Mouse (Mus musculus) neural tube, embryonic 11.5 days (tissue): ENCODE measurements at regions not wholly inside any gene's neighbourhood (a gene's known extent, or its start where the extent isn't known, plus 50 kb on each side); places are given as distances from the start of the nearest gene placed in this dataset.
"Not testable (repeated sequence)": the region's sequence is repeated elsewhere in the genome, so short reads cannot be mapped to it uniquely, and the experiment has no call there.

ENCODE experiments used
- ATAC-seq: fragments of 200-750 bp; cut with Nextera tagmentation; 2 replicates; pipeline ENCODE4 v1.8.0; 2017; ENCODE audit warnings: moderate number of reproducible peaks, mild to moderate bottlenecking, moderate TSS enrichment, moderate library complexity; ENCODE audit not compliant: insufficient read depth, low FRiP score, low TSS enrichment
- DNase-seq: peaks from one replicate; pipeline ENCODE4 v3.0.0-alpha.2; 2015; ENCODE audit warnings: low spot score
- H3K27ac ChIP-seq: fragments of 300-500 bp; sonication (generic); 2 replicates; pipeline ENCODE4 v1.5.1; 2014; ENCODE audit warnings: low read depth, mild to moderate bottlenecking, low read length
- H3K27me3 ChIP-seq: fragments of 300-500 bp; sonication (generic); 2 replicates; pipeline ENCODE4 v1.6.1; 2014; ENCODE audit warnings: mild to moderate bottlenecking, low read length, mixed read lengths; ENCODE audit not compliant: control insufficient read depth, insufficient read depth
- H3K36me3 ChIP-seq: fragments of 300-500 bp; sonication (generic); 2 replicates; pipeline ENCODE4 v1.6.1; 2014; ENCODE audit warnings: mild to moderate bottlenecking, low read length, moderate library complexity, mixed read lengths; ENCODE audit not compliant: control insufficient read depth, insufficient read depth
- H3K4me1 ChIP-seq: fragments of 300-500 bp; sonication (generic); 2 replicates; pipeline ENCODE4 v1.6.1; 2014; ENCODE audit warnings: low read length, mixed read lengths; ENCODE audit not compliant: control insufficient read depth, insufficient read depth
- H3K4me2 ChIP-seq: fragments of 300-500 bp; sonication (generic); 2 replicates; pipeline ENCODE4 v1.6.1; 2014; ENCODE audit warnings: low read depth, mild to moderate bottlenecking, moderate library complexity
- H3K4me3 ChIP-seq: fragments of 300-500 bp; sonication (generic); 2 replicates; pipeline ENCODE4 v1.5.1; 2014; ENCODE audit warnings: low read depth, low read length
- H3K9ac ChIP-seq: fragments of 300-500 bp; sonication (generic); 2 replicates; pipeline ENCODE4 v1.6.1; 2014; ENCODE audit warnings: mild to moderate bottlenecking, low read length
- H3K9me3 ChIP-seq: fragments of 300-500 bp; sonication (generic); 2 replicates; pipeline ENCODE4 v1.6.1; 2016; ENCODE audit warnings: low read length; ENCODE audit not compliant: control insufficient read depth
- WGBS: fragments of 180-500 bp; shearing (Covaris S2); extraction: QIAGEN DNeasy Blood & Tissue Kit; methylation state at CpG from one replicate; pipeline ENCODE4 v1.1.7; 2014; 5-methylcytosine and 5-hydroxymethylcytosine counted together

- ATAC-seq, H3K4me3 ChIP-seq, H3K4me2 ChIP-seq, H3K36me3 ChIP-seq, DNase-seq, H3K9me3 ChIP-seq, H3K27ac ChIP-seq, H3K9ac ChIP-seq, H3K4me1 ChIP-seq, H3K27me3 ChIP-seq: not testable (repeated sequence)
- WGBS, result 93% methylated on average over 2 of the region's 3 CpGs
Observed at GRCm38 (mm10) chr8:20285523-20285922, 77.5 kb downstream of the Gm15319 start.

GRCm38 (mm10) chr8:20284856-20285255, 78.2 kb downstream of the Gm15319 start:
- H3K27me3 ChIP-seq, H3K4me1 ChIP-seq, H3K9ac ChIP-seq, H3K36me3 ChIP-seq, ATAC-seq, H3K4me2 ChIP-seq, H3K4me3 ChIP-seq, DNase-seq, H3K27ac ChIP-seq, H3K9me3 ChIP-seq: not testable (repeated sequence)
- WGBS, result 77% methylated on average over 3 of the region's 6 CpGs

GRCm38 (mm10) chr8:20283141-20283540, 79.9 kb downstream of the Gm15319 start:
- H3K4me3 ChIP-seq, H3K27me3 ChIP-seq, H3K4me1 ChIP-seq, H3K36me3 ChIP-seq, DNase-seq, H3K9me3 ChIP-seq, H3K4me2 ChIP-seq, H3K9ac ChIP-seq, ATAC-seq, H3K27ac ChIP-seq: not testable (repeated sequence)
- WGBS, result 86% methylated on average over 1 of the region's 3 CpGs

- not testable (repeated sequence) for H3K4me1 ChIP-seq, H3K4me2 ChIP-seq, H3K36me3 ChIP-seq, H3K9me3 ChIP-seq, ATAC-seq, H3K4me3 ChIP-seq, H3K27ac ChIP-seq, H3K9ac ChIP-seq, DNase-seq, H3K27me3 ChIP-seq
- WGBS, result 91% methylated on average over 14 of the region's 14 CpGs
Observed at GRCm38 (mm10) chr8:20281201-20281887, 81.7 kb downstream of the Gm15319 start.

GRCm38 (mm10) chr8:20277701-20278100, 85.3 kb downstream of the Gm15319 start:
- not testable (repeated sequence) for ATAC-seq, H3K27ac ChIP-seq, DNase-seq, H3K4me3 ChIP-seq, H3K9me3 ChIP-seq, H3K4me1 ChIP-seq, H3K4me2 ChIP-seq, H3K9ac ChIP-seq, H3K27me3 ChIP-seq, H3K36me3 ChIP-seq
- 100% methylated on average over 1 of the region's 1 CpGs for WGBS

GRCm38 (mm10) chr8:20276661-20277060, 86.3 kb downstream of the Gm15319 start:
- H3K36me3 ChIP-seq, DNase-seq, ATAC-seq, H3K9ac ChIP-seq, H3K4me2 ChIP-seq, H3K27me3 ChIP-seq, H3K4me1 ChIP-seq, H3K4me3 ChIP-seq, H3K27ac ChIP-seq, H3K9me3 ChIP-seq: not testable (repeated sequence)
- WGBS, result 81% methylated on average over 1 of the region's 1 CpGs

GRCm38 (mm10) chr8:20273844-20274243, 89.2 kb downstream of the Gm15319 start:
- not testable (repeated sequence) for H3K27me3 ChIP-seq, H3K9ac ChIP-seq, H3K4me3 ChIP-seq, H3K27ac ChIP-seq, DNase-seq, H3K9me3 ChIP-seq, H3K4me1 ChIP-seq, H3K36me3 ChIP-seq, ATAC-seq, H3K4me2 ChIP-seq
- 80% methylated on average over 4 of the region's 5 CpGs for WGBS

- not testable (repeated sequence) for H3K4me2 ChIP-seq, DNase-seq, H3K9me3 ChIP-seq, H3K4me1 ChIP-seq, H3K27me3 ChIP-seq, ATAC-seq, H3K27ac ChIP-seq, H3K4me3 ChIP-seq, H3K36me3 ChIP-seq, H3K9ac ChIP-seq
- 88% methylated on average over 9 of the region's 14 CpGs for WGBS
Observed at GRCm38 (mm10) chr8:20267520-20268127, 95.4 kb downstream of the Gm15319 start.

- DNase-seq, H3K9me3 ChIP-seq, H3K4me1 ChIP-seq, H3K9ac ChIP-seq, ATAC-seq, H3K27me3 ChIP-seq, H3K27ac ChIP-seq, H3K4me2 ChIP-seq, H3K4me3 ChIP-seq, H3K36me3 ChIP-seq: not testable (repeated sequence)
- WGBS, result 79% methylated on average over 3 of the region's 3 CpGs
Observed at GRCm38 (mm10) chr8:20266776-20267175, 96.2 kb downstream of the Gm15319 start.
